Mouse (Mus musculus): ENCODE results near the gene Kcnb1. TPM values are rescaled to one million over a fixed set of nuclear protein-coding genes. Genes with fewer than 3 reads are reported as not detected.

Gene Kcnb1
- polyA plus RNA-seq, 1 experiment from 2014 or later, result 0.73 TPM

Other genes with a start within 250 kb of the Kcnb1 start
- gene Stau1, start 193.9 kb downstream of the Kcnb1 start, polyA plus RNA-seq (2014; fragmentation: Nextera tagmentation; extraction: Ambion mirVana), result 57.1 and 59.5 TPM in 2 replicates
- 102 and 103 TPM in 2 replicates for gene Ddx27, start 175.0 kb downstream of the Kcnb1 start, polyA plus RNA-seq (2014; fragmentation: Nextera tagmentation; extraction: Ambion mirVana)
- 10.1 and 11.2 TPM in 2 replicates for gene Znfx1, start 127.1 kb downstream of the Kcnb1 start, polyA plus RNA-seq (2014; fragmentation: Nextera tagmentation; extraction: Ambion mirVana)
- 7.4 and 7.7 TPM in 2 replicates for gene Ptgis, start 50.4 kb upstream of the Kcnb1 start, polyA plus RNA-seq (2014; fragmentation: Nextera tagmentation; extraction: Ambion mirVana)
- 8.0 and 11.8 TPM in 2 replicates for gene B4galt5, start 159.0 kb upstream of the Kcnb1 start, polyA plus RNA-seq (2014; fragmentation: Nextera tagmentation; extraction: Ambion mirVana)
- 22.0 and 23.8 TPM in 2 replicates for gene Slc9a8, start 231.6 kb upstream of the Kcnb1 start, polyA plus RNA-seq (2014; fragmentation: Nextera tagmentation; extraction: Ambion mirVana)